Mouse (Mus musculus) kidney, embryonic 15.5 days (tissue): ENCODE data around the gene Thoc5. TPM values are rescaled to one million over a fixed set of nuclear protein-coding genes. Genes with fewer than 3 reads are reported as not detected.

Experiments
- microRNA-seq: library from miRNA; unstranded; fragments of <30 nt; microRNA quantifications from one replicate; pipeline ENCODE4, GENCODE M21; 2016
- polyA plus RNA-seq: library from polyadenylated mRNA; unstranded; fragments of >200 nt; fragmentation: Nextera tagmentation; extraction: Ambion mirVana; gene quantifications from 2 replicates; pipeline ENCODE4 v1.2.1, GENCODE M21; 2015

Thoc5 gene
- polyA plus RNA-seq, 1 experiment from 2014 or later: 39.7 TPM

Small RNA genes within 50 kb of the gene (microRNA-seq; reads per million reads assigned to microRNA genes)
- gene Mir6918: not detected

Other genes with a start within 250 kb of the Thoc5 start
- 889 and 930 TPM in 2 replicates for gene Uqcr10, start 191.0 kb upstream of the Thoc5 start, polyA plus RNA-seq
- 71.6 and 72.1 TPM in 2 replicates for gene Zmat5, start 190.6 kb upstream of the Thoc5 start, polyA plus RNA-seq
- gene Cabp7, start 148.5 kb upstream of the Thoc5 start, polyA plus RNA-seq: 0.10 and 0.17 TPM in 2 replicates
- 49.8 and 53.2 TPM in 2 replicates for gene Nf2, start 45.8 kb upstream of the Thoc5 start, polyA plus RNA-seq
- gene Nipsnap1, start 21.4 kb upstream of the Thoc5 start, polyA plus RNA-seq: 78.4 and 81.4 TPM in 2 replicates
- gene Nefh, start 52.7 kb downstream of the Thoc5 start, polyA plus RNA-seq: 0.31 and 0.57 TPM in 2 replicates
- gene Ap1b1, start 91.5 kb downstream of the Thoc5 start, polyA plus RNA-seq: 59.8 and 65.3 TPM in 2 replicates
- gene Rasl10a, start 162.8 kb downstream of the Thoc5 start, polyA plus RNA-seq: 2.8 and 4.2 TPM in 2 replicates
- 33.1 and 34.6 TPM in 2 replicates for gene Gas2l1, start 170.0 kb downstream of the Thoc5 start, polyA plus RNA-seq
- 26.4 and 31.9 TPM in 2 replicates for gene Rhbdd3, start 203.6 kb downstream of the Thoc5 start, polyA plus RNA-seq
- 788 and 840 TPM in 2 replicates for gene Ewsr1, start 203.9 kb downstream of the Thoc5 start, polyA plus RNA-seq